Mouse (Mus musculus) spleen, postnatal 10 days (tissue): ENCODE data around the gene Pfkfb4.

ENCODE experiments used
- DNase-seq, 2 experiments: peaks; one replicate each; pipeline ENCODE4 v3.0.0; 2021 to 2022; ENCODE audit warnings: low spot score in 2 of 2

Gene Pfkfb4

DNA sequence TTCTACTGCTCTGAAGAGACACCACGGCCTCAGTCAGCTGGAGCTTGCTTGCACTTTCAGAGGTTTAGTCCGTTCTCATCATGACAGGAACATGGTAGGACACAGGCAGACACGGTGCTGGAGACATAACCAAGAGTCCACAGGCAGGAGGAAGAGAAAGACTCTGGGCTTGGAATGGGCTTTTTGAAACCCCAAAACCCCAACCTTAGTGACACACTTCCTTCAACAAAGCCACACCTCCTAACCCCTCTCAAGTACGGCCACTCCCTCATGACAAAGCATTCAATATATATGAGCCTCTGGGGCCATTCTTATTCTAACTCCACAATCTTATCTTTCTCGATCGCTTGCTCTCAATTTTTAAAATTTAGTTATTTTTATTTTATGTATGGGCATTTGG lies 40.9 kb downstream of the Pfkfb4 start:
- DNase-seq = peak in 1 of 2 experiments; percentile 6

DNA sequence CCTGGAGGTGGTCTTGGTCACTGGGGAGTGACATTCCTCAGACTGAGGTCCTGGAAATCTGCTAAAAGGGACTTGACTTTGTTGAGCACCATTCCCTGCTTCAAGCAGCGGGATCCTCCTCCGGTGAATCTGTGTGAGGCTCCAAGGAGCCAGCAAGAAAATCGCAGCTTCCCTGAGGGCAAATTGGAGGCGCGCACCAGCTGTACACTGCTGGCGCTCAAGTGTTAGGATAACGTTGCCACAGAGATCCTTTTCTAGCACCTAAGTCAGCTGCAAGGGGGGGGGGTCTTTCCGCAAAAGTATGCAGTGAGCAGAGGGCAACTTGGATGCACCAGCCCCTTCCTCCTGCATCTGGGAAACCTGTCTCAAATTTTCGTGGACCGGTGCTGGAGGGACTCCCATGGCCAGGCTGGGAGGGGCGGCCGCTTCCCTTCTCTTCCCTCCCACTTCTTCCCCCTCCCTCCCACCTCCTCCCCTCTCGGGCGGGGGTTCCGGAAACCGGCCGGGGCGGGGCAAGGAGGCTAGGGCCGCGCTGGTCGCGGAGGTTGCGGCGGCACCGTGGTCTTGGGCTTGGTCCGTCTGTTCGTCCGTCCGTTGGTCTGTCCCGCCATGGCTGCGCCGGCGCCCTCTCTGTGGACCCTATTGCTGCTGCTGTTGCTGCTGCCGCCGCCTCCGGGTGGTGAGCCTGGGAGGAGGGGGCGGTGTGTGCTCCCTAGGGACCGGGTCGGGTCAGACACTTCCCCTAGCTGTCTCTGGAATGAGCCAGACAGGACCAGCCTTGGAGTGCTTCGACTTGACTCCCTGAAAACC lies 46.7 kb downstream of the Pfkfb4 start, which contains the start of gene Shisa5:
Gene Shisa5, plus strand, starts transcription at position 480 of the 810 bp plus-strand sequence.
- peak in 1 of 2 experiments; percentile 75 for DNase-seq

DNA sequence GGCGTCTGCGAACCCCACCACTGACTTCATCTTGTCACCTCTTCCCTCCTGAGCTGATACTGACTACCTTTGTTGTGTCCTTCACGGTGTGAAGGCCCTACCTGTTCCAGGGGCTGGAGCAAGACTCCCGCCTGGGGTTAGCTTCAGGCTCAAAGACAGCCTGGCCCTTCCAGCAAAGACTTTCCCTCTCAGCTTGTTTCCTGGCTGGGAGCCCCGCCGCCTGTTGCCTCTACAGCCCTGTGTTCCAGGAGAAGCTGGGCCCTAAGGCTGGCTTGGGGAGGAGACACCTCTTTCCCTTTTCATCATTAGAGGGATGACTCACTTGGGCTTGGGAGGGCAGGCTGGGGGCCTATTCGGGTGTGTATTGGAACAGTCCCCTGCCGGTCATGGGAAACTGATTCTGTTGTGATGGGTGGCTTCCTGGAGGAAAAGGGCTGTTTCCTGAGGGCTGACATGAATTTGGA lies 47.4 kb downstream of the Pfkfb4 start:
- DNase-seq = peak in 1 of 2 experiments; percentile 29

DNA sequence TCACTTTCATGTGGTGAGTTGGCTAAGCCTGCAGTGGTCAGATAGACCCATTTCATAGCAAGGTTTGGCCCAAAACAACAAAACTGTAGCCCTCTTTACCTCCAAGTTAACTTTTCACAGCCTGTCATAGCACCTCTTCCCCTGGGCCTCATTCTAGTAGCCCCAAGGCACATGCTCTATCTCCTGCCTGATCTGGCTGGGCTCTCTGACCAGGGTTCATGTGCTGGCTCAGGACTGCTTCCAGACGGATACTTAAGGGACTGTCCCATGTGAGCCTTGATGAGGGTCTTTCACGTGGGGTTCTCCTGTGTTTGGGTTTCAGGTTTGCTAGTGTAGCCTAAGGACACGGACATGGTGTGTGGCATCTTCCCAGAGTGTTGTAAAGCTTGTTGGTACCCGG lies 48.1 kb downstream of the Pfkfb4 start:
- peak in 1 of 2 experiments; percentile 10 for DNase-seq

DNA sequence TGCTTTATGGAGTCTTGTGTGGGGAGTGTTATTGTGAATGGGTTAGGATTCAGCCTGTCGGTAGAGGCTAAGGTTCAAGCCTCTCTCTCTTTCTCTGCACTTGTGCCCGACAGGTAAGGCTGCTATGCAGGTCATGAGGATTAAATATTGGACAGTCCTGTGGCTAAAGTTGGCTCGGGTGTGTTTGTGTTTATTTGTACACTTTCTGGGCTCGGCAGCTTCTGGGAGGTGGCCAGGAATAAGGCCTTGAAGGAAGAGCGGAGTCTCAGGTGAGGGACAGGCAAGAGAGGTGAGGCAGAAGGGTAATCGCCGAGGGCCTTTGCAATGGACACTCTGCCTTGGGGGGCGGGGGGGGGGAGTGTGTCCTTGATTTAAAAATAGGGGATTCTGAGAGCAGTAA lies 48.6 kb downstream of the Pfkfb4 start:
- peak in 1 of 2 experiments; percentile 9 for DNase-seq

DNA sequence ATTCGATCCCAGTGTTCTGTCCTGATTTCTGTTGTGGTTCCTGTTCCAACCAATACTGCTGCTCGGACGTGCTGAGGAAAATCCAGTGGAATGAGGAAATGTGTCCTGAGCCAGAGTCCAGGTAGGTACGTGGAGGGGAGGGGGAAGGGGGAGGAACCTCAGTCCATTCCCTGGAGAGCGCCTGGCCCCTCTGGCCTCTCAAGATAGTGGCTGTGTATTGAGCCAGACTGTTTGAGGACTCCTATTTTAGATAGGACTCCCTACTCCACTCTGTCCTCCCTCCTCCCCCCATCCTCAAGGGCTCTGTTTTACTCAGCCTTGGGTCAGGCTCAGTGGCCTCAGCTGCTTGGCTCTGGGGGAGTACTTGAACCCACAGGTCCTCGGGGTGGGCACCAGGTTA lies 49.3 kb downstream of the Pfkfb4 start:
- DNase-seq = peak in 1 of 2 experiments; percentile 10

DNA sequence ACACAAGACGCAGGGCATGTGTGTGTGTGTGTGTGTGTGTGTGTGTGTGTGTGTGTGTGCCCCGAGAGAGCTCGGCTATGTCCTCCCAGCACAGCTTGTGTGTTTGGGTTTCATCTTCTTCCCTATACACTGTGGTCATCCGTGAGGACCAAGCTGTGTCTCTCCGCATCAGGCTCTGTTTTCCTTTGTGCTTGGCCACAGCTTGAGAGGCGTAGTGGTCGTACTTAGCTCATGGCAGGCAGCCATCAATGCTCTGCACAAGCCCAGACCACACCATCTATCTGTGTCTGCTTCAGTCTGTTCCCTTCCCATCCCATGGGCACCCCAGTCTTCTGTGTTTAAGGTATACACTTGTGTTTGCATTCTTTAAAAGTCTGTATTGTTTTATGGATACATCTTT lies 49.8 kb downstream of the Pfkfb4 start:
- DNase-seq = peak; percentile 2 to 7

DNA sequence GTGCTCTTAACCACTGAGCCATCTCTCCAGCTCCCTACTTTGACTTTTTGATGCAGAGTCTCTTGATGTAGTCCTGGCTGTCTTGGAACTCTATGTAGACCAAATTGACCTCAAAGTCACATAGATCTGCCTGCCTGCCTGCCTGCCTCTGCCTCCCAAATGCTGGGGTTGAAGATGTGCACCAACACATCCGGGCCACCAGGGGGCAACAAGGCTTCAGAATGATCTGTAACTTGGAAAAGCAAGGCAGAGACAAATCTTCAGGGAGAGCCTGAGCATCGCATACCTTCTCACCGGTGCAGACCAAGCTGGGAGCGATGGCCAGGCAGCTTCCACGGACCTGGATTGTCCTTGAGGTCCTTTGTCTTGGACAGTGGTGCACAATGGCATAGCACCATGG lies 54.7 kb downstream of the Pfkfb4 start:
- DNase-seq = peak; percentile 51 to 79

DNA sequence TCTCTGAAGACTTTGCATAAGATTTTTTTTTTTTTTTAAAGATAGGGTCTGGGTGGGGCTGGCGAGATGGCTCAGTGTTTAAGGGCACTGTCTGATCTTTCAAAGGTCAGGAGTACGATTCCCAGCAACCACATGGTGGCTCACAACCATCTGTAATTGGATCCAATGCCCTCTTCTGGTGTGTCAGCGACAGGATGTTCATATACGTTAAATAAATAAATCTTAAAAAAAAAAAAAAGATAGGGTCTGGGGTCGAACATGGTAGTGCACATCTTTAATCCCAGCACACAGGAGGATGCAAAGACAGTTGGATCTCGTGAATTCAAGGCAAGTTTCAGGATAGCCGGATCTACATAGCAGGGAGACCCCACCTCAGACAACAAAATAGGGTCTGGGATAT lies 57.7 kb downstream of the Pfkfb4 start:
- DNase-seq = no peak

DNA sequence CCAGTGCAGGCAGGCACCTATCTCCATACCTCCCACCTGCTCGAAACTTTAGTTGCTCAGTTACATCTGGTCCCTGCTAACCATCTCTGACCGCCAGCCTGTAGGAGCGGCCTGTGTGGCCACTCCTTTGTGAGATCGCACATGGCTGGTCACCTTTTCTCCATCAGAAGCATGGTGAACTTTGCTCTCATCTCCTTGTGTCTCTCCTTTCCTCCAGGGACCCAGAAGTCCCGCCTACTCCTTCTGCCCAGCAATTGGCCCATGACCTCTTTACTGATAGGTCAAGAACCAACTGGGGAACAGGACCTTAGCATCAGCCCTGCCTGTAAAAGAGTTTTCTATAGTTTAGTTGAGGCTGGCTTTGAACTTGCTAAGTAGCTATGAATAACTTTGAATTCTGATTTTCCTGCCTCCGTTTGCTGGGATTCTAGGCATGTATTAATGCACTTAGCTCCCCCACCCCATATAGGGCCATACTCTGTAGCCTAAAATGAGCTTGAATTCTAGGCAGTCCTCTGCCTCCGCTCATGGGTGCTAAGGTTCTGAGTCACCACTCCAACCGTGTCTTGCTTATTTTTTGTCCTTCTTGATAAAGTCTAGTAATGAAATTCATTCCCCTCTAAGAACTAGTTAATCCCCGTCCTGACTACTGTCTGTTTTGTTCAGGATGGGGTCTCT lies 58.6 kb downstream of the Pfkfb4 start:
- DNase-seq = peak; percentile 4 to 36

DNA sequence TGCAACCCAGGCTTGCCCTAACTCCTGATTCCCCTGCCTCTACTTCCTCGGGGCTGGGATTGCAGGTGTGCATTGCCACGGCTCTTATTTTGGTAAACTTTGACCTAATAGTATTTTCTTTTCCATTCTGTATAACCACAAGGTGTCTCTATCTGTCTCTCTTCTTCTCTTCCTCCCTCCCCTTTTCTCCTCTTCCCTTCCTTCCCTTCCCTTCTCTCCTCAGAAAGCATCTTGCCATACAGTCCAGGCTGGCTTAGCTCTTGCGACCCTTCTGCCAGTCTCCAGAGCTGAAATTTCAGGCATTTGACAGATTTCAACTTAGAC lies 59.1 kb downstream of the Pfkfb4 start:
- DNase-seq = peak in 1 of 2 experiments; percentile 6

DNA sequence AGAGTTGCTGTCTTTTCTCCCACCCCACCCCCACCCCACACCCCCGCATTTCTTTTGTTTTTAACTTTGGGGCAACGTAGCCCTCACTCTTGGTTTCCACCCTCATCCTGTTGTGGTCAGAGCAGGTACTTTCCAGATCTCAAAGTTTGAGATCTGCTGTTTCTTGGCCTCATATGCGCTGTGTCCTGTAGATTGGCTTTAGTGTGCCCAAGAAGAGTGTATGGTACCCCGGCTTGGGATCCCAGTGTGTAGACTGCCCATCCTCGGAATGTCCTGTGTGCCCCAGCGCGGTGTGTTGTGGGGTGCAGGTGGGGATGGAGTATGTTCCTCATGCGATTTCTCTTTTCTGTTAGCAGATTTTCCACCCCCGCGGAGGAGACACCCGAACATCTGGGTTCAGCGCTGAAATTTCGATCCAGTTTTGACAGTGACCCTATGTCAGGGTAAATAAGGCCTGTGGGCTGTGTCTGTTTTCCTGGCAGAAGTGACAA lies 59.5 kb downstream of the Pfkfb4 start:
- DNase-seq = peak; percentile 21 to 45

DNA sequence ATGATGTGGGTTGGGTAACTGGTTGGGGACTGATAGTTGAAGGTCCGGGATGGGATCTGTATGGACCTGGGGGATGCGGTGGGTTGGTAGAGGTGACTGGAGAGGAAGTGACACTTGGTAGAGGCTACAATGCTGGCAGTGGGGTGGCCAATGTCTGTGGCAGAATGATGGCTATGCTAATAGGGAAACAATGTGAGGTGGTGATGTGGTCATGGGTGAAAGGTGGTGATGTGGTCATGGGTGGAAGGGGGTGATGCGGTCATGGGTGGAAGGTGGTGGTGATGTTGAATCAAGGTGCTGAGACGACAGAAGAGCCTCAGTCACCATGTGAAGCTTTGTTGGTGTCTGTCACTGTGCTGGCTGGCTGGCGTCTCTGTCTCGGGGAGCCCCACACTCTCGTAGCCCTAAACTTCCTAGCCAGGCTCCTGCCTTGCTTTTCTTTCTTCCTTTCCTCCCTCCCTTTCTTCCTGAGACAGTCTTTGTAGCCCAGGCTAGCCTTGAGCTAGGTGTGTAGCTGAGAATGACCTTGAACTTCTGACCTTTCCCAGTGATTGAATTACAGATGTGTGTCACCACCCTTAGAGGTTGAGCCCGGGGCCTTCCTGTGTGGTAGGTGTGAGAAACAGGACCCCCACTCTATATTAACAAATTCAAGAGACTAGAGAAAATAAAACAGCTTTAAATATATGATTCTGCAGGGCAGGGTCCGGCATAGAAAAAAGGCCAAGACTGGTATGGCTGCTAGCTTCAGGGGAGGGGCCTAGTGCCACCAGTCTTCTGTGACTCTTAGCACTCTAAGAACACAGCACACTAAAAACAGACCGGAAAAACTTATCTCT lies 60.3 kb downstream of the Pfkfb4 start:
- peak; percentile 3 to 56 for DNase-seq

DNA sequence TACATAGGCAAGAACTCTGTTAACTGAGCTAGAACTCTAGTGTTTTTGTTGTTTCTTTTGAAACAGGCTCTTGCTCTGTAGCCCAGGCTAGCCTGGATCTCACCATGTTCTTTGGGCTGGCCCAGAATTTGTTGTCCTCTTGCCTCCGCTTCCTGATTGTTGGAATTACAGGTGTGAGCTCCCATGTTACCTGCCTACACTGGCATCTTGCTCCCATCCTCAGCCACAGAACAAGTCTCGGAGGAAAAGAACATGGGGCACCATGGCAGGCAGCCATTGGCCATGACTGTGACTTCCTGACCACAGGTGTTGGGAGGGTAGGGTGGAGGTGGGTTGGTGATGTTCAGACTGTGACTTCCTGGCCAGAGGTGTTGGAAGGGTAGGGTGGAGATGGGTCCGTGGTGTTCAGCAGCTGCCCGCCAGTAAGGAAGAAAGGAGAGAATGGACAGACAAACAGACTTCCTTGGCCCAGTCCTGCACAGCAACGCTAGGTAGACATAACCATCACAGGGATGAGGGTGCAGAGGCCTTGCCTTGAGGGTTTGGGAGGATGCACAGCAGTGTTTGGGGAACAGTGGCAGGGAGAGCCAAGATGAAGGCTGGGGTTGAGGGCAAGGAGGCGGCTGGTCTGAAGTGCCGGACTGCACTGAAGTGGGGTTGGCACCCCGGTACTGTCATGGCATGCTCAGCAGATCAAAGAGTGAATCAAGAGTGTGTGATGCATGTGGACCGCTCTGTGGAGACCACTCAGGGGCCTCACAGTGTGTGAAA lies 61.1 kb downstream of the Pfkfb4 start:
- peak in 1 of 2 experiments; percentile 13 for DNase-seq

DNA sequence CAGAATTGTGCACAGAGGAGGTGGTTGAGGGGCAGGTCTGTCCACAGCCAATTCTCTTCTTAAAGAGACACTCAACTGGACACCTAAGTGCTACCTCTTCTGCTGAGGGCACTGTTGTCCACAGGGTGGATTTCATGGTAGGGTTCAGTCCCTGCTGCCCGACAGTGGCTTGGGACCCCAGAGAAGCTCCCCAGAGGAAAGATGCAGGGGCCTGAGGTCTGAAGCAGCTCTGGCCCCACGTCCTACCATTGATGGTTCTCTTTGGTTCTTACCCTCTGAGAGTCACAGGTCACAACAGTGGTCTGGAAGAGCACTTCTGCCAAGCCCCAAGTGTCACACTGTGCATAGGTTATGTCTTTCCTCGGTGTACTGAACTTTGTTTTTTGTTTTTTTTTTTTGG lies 61.8 kb downstream of the Pfkfb4 start:
- peak in 1 of 2 experiments; percentile 10 for DNase-seq

DNA sequence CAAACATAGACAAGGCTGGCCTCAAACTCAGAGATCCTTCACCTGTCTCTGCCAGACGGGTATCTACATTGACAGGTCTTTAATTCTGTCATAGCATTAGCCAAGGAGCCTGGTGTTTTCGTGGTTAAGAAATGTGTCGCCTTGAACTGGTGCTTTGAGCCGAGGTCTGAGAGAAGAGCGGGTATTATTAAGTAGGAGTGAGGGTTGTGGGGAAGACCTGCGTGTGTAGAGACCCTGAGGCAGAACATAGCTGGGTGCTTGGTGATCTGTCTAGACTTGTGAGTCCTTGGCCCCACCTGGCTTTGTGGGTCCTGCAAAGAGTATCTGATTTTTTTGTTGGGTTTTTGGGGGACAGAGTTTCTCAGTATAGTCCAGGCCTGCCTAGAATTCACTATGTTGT lies 62.3 kb downstream of the Pfkfb4 start:
- DNase-seq = peak; percentile 6 to 11

DNA sequence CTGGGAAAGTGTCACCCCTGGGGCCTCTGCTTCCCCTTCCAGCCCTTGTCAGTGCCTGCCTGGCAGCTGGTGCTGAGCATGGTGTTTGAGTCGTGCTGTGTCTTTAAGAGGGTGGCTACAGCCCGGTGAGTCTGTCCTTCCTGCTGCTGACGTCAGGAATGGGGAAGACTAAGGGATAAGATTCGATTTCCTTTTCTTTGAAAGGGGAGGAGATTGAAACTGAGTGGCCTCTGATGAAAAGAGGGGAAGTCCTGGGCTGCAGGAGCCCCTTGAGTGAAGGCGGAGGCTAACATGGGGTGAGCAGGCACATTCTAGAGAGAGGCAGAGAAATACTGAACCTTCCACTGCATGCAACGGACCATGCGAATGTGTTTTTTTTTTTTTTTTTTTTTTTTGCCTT lies 63.1 kb downstream of the Pfkfb4 start:
- peak; percentile 43 to 56 for DNase-seq

DNA sequence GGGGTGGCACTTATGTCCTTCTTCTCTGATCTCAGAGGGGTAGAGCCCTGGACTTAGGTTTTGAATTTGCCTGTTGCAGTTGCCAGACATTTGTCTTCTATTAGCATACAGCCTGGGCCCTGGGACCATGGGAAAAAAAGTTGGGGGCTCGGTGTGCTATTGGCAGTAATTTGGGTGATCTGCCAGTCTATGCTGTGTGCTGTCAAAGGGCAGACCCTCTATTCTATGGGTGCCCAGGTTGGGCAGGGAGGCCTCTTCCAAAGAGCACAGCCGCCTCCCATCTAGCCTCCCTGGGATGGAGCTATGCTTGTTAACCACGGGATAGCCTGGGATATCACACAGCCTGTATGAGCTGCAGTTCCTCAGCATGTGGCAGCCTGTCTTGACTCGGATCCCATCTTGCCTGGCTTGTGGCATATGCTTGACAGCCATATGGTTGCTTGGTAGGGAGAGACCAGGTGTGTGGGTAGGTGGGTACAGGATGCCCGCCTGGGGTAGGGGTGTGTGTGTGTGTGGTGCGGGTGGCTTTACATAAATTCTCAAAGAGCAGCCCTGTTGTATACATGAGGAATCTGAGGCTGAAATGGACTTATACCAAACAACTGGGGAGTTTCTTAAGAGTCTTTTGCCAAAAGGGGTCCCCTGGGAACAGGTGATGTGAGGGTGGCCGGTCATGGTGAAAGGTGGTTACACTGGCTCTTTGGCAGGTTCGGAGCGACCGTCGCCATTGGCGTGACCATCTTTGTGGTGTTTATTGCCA lies 63.9 kb downstream of the Pfkfb4 start:
- DNase-seq = peak; percentile 13 to 16

DNA sequence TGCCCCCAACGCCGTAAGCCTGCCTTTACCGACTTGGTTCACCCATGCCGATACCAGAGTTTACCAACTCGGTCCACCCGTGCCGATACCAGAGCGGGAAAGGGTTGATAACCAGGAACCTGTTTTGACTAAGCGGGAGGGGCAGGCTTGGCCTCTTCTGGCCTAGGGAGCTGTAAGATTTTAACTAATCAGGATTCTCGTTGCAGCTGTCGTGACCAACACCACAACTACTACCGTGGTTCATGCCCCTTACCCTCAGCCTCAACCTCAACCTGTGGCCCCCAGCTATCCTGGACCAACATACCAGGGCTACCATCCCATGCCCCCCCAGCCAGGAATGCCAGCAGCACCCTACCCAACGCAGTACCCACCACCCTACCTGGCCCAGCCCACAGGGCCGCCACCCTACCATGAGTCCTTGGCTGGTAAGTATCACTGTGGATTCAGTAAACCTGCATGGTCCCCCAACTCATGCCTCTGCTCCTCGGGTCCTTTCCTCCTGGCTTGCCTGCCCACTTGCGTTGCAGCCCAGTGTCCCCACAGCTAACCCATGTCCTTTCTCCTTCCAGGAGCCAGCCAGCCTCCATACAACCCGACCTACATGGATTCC lies 64.6 kb downstream of the Pfkfb4 start:
- peak; percentile 7 to 18 for DNase-seq

DNA sequence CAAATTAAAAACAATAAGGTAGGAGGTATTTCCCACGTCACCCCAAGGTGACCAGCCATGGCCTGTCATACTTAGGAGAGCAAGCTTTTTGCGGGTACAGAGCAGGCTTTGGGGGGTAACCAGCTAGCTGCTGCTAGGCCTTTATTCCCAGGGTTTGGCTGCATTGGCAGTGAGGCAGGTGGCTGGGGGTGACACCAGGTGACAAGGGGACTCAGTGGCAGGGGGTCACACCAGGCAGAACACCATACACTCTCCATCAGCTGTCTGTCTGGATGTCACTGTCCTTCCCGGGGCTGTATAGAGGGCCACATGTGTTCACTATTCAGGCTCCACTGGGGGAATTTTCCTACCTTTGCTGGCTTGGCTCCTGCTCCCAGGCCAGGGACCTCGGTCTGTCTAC lies 65.3 kb downstream of the Pfkfb4 start:
- peak; percentile 9 to 14 for DNase-seq
